Comparison of ENCODE assay signal across 18 mouse cellular contexts in genomic region chr9:44048541-44049380, GRCm38 (mm10). TPM values are rescaled to one million over a fixed set of nuclear protein-coding genes. Genes with fewer than 3 reads are reported as not detected.
DNase-seq lines count a peak whose midpoint lies in the region; ATAC-seq lines count a peak whose summit lies in the region.
"Had no signal": no experiment of that assay in that cellular context is flagged by ENCODE, and none has a peak within 500 bp of the region (broad histone marks: within the 10 kb centered on the region; RNA-seq: fewer than 3 reads in every experiment).

No protein-coding gene starts in this region.

- no peak overlapping the region for H3K4me3 ChIP-seq in forebrain, embryonic 12.5 days (replicated peaks)
- H3K4me3 ChIP-seq: forebrain, embryonic 13.5 days; intestine, embryonic 15.5 days; midbrain, embryonic 12.5 days had no signal

- no peaks in the 10 kb centered on the region for H3K36me3 ChIP-seq in forebrain, embryonic 12.5 days (replicated peaks)
- H3K36me3 ChIP-seq: G1E; intestine, embryonic 15.5 days; midbrain, embryonic 12.5 days had no signal

- WGBS in forebrain, embryonic 12.5 days: 83% methylated on average over 15 of the region's 15 CpGs

- H3K27me3 ChIP-seq in forebrain, embryonic 12.5 days: peaks cover 35% of the 10 kb centered on the region

- DNase-seq in adrenal gland, adult (ENCODE audit: inconsistent age in 2 of 2, low spot score in 1 of 2): peak; percentile 93 to 99
- DNase-seq in adrenal gland, postnatal 25 days: no peak
- peak; percentile 98 to 99 for DNase-seq in heart, adult 9 months (ENCODE audit: low spot score in 2 of 2)
- no peak for DNase-seq in heart, postnatal 4 days
- peak; percentile 50 for DNase-seq in adipocyte (ENCODE audit: low spot score)
- peak; percentile 52 to 55 for DNase-seq in left cerebral cortex, postnatal 14 days (ENCODE audit: low spot score in 2 of 2)
- DNase-seq in testis, postnatal 14 days (ENCODE audit: low spot score): no peak
- DNase-seq: heart, postnatal 36 days; kidney, postnatal 4 days; liver had no signal

- H3K9ac ChIP-seq in forebrain, embryonic 12.5 days: no peak overlapping the region
- H3K9ac ChIP-seq: forebrain, embryonic 13.5 days; intestine, embryonic 15.5 days; midbrain, embryonic 12.5 days had no signal

- ATAC-seq in forebrain, embryonic 12.5 days (ENCODE audit: low FRiP score): no peak
- ATAC-seq: activated CD4-positive, CD25-positive, alpha-beta regulatory T cell, adult 4 months; forebrain, embryonic 13.5 days; intestine, embryonic 15.5 days; lung, postnatal 0 days had no signal

- no peak overlapping the region for H3K4me2 ChIP-seq in forebrain, embryonic 12.5 days
- H3K4me2 ChIP-seq: forebrain, embryonic 13.5 days; intestine, embryonic 15.5 days; midbrain, embryonic 12.5 days had no signal

- intact Hi-C loops in left cerebral cortex, postnatal 14 days (cut with DNase I): no loop called here

- no peaks in the 10 kb centered on the region for H3K9me3 ChIP-seq in forebrain, embryonic 12.5 days
- H3K9me3 ChIP-seq: forebrain, embryonic 13.5 days; G1E; intestine, embryonic 15.5 days; midbrain, embryonic 12.5 days had no signal

- H3K4me1 ChIP-seq in forebrain, embryonic 12.5 days: peaks cover 3% of the 10 kb centered on the region

- no peak overlapping the region for H3K27ac ChIP-seq in forebrain, embryonic 12.5 days
- H3K27ac ChIP-seq: forebrain, embryonic 13.5 days; intestine, embryonic 15.5 days; midbrain, embryonic 12.5 days had no signal

RNA-seq across cellular contexts. Expression of gene Thy1, which starts 5.6 kb away (rescaled TPM):
- 30.8 and 37.7 TPM in 2 replicates for total RNA-seq in adrenal gland, postnatal 25 days (2021)
- 10 to 100 TPM; 16.2 to 18.8 TPM for total RNA-seq in heart, postnatal 4 days (2021)
- 100 to 1,000 TPM; 854 to 877 TPM for total RNA-seq in left cerebral cortex, postnatal 14 days (2021)
- not detected in 2 replicates for polyA plus RNA-seq in forebrain, embryonic 12.5 days (2016; fragmentation: Nextera tagmentation; extraction: Ambion mirVana)
- total RNA-seq: G1E; granulocyte monocyte progenitor cell, adult 5-6 weeks had no signal
- polyA plus RNA-seq: G1E; midbrain, embryonic 12.5 days had no signal

RNA-seq across cellular contexts. Expression of gene Usp2, which starts 18.1 kb away (rescaled TPM):
- 20.9 and 22.8 TPM in 2 replicates for total RNA-seq in adrenal gland, postnatal 25 days (2021)
- total RNA-seq in heart, postnatal 4 days (2021): 10 to 100 TPM; 72.6 to 79.0 TPM
- total RNA-seq in left cerebral cortex, postnatal 14 days (2021): 10 to 100 TPM; 71.9 to 87.1 TPM
- 10.2 and 14.6 TPM in 2 replicates for polyA plus RNA-seq in forebrain, embryonic 12.5 days (2016; fragmentation: Nextera tagmentation; extraction: Ambion mirVana)

RNA-seq across cellular contexts. Expression of gene Mfrp, which starts 52.8 kb away (rescaled TPM):
- total RNA-seq in adrenal gland, postnatal 25 days (2021): not detected in 2 replicates
- total RNA-seq in heart, postnatal 4 days (2021): not detected
- total RNA-seq in left cerebral cortex, postnatal 14 days (2021): under 1 TPM; 0.46 to 0.82 TPM
- polyA plus RNA-seq in forebrain, embryonic 12.5 days (2016; fragmentation: Nextera tagmentation; extraction: Ambion mirVana): 0.27 and 0.33 TPM in 2 replicates
- total RNA-seq: G1E; heart, postnatal 36 days had no signal
- polyA plus RNA-seq: activated CD4-positive, CD25-positive, alpha-beta regulatory T cell, adult 4 months; G1E; midbrain, embryonic 12.5 days had no signal

RNA-seq across cellular contexts. Expression of gene C1qtnf5, which starts 58.3 kb away (rescaled TPM):
- 9.9 and 10.9 TPM in 2 replicates for total RNA-seq in adrenal gland, postnatal 25 days (2021)
- 1 to 10 TPM; 8.5 to 9.7 TPM for total RNA-seq in heart, postnatal 4 days (2021)
- 10 to 100 TPM; 17.1 to 19.6 TPM for total RNA-seq in left cerebral cortex, postnatal 14 days (2021)
- 0.58 and 0.73 TPM in 2 replicates for polyA plus RNA-seq in forebrain, embryonic 12.5 days (2016; fragmentation: Nextera tagmentation; extraction: Ambion mirVana)
- total RNA-seq: G1E; granulocyte monocyte progenitor cell, adult 5-6 weeks had no signal
- polyA plus RNA-seq: activated CD4-positive, CD25-positive, alpha-beta regulatory T cell, adult 4 months had no signal

Comparison
In these comparisons a context has a peak if more than half of its experiments do, and no peak if none do; other contexts are left out.
1. DNase-seq: peak in adrenal gland, adult (2 of 2), heart, adult 9 months (2 of 2), adipocyte (single experiment) and left cerebral cortex, postnatal 14 days (2 of 2); none in adrenal gland, postnatal 25 days (single experiment), heart, postnatal 4 days (single experiment) and testis, postnatal 14 days (single experiment).
2. RNA of gene Thy1, which starts 5.6 kb away (total RNA-seq): 854 to 877 TPM in left cerebral cortex, postnatal 14 days; 30.8 to 37.7 TPM in adrenal gland, postnatal 25 days and 16.2 to 18.8 TPM in heart, postnatal 4 days; every median in the first group is over 10 times any median in the second.